Mouse (Mus musculus) heart, postnatal 0 days (tissue): ENCODE measurements at regions not wholly inside any gene's neighbourhood (a gene's known extent, or its start where the extent isn't known, plus 50 kb on each side); places are given as distances from the start of the nearest gene placed in this dataset.

ENCODE experiments used
- ATAC-seq: fragments of 200-750 bp; cut with Nextera tagmentation; 2 replicates; pipeline ENCODE4 v1.8.0; 2017; ENCODE audit warnings: low read depth, moderate number of reproducible peaks, moderate library complexity; ENCODE audit not compliant: insufficient read depth
- DNase-seq: peaks from one replicate; pipeline ENCODE4 v3.0.0-alpha.2; 2016; ENCODE audit warnings: low spot score
- H3K27ac ChIP-seq: fragments of 300-500 bp; sonication (generic); 2 replicates; pipeline ENCODE4 v1.5.1; 2014; ENCODE audit warnings: low read depth, mild to moderate bottlenecking
- H3K27me3 ChIP-seq: fragments of 300-500 bp; sonication (generic); 2 replicates; pipeline ENCODE4 v1.6.1; 2014; ENCODE audit warnings: low read length, mixed read lengths; ENCODE audit not compliant: control insufficient read depth, insufficient read depth
- H3K36me3 ChIP-seq: fragments of 300-500 bp; sonication (generic); replicated peaks from 2 replicates; pipeline ENCODE4 v1.6.1; 2014; ENCODE audit warnings: low read length, mixed read lengths; ENCODE audit not compliant: control insufficient read depth, insufficient read depth
- H3K4me1 ChIP-seq: fragments of 300-500 bp; sonication (generic); 2 replicates; pipeline ENCODE4 v1.6.1; 2014; ENCODE audit warnings: antibody characterized with exemption; ENCODE audit not compliant: control insufficient read depth, insufficient read depth
- H3K4me2 ChIP-seq: fragments of 300-500 bp; sonication (generic); 2 replicates; pipeline ENCODE4 v1.6.1; 2014; ENCODE audit warnings: low read depth, mild to moderate bottlenecking, low read length, moderate library complexity
- H3K4me3 ChIP-seq: fragments of 300-500 bp; sonication (generic); 2 replicates; pipeline ENCODE4 v1.5.1; 2014; ENCODE audit warnings: low read depth, low read length
- H3K9ac ChIP-seq: fragments of 300-500 bp; sonication (generic); replicated peaks from 2 replicates; pipeline ENCODE4 v1.6.1; 2014; ENCODE audit warnings: low read depth, low read length, mixed read lengths
- H3K9me3 ChIP-seq: fragments of 300-500 bp; sonication (generic); replicated peaks from 2 replicates; pipeline ENCODE4 v1.6.1; 2016; ENCODE audit warnings: low read length; ENCODE audit not compliant: control insufficient read depth
- CTCF ChIP-seq: IDR thresholded peaks from 2 replicates; pipeline ENCODE4 v1.5.1; 2016; ENCODE audit warnings: antibody characterized with exemption, control low read depth, low read depth
- EP300 ChIP-seq: IDR thresholded peaks from 2 replicates; pipeline ENCODE4 v1.6.1; 2016; ENCODE audit warnings: antibody characterized with exemption, low read depth
- WGBS: fragments of 180-500 bp; shearing (Covaris S2); extraction: QIAGEN DNeasy Blood & Tissue Kit; methylation state at CpG from one replicate; pipeline ENCODE4 v1.1.7; 2014; 5-methylcytosine and 5-hydroxymethylcytosine counted together

DNA sequence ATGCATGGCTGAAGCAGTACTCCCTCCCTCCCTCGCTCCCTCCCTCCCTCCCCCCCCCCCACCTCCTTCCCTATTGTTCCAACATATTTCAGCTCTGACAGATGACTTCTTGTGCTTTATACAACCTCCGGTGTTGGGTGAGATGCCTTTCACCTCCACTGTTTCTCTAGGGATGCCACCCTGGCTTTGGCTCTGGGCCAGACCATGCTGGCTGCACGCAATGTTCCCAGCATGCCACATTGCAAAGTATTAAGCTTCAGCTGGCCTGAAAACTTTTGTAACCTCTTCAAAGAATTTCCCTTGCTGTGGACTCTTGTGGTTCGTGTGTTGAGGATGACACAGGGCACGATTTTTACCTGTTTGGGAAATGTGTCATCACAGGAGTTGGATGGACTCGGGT lies 107.1 kb upstream of the Cd180 start:
- H3K27me3 ChIP-seq: no peaks in the 10 kb centered on the region
- ATAC-seq (peak; percentile 47), DNase-seq (no peak)
- H3K27ac ChIP-seq: no peak overlapping the region
- no peak overlapping the region for H3K4me3 ChIP-seq
- no peak overlapping the region for H3K9ac ChIP-seq
- TF ChIP-seq CTCF: no peak
- no peak for TF ChIP-seq EP300
- no peak overlapping the region for H3K4me2 ChIP-seq
- H3K36me3 ChIP-seq: no peaks in the 10 kb centered on the region
- peaks cover 7% of the 10 kb centered on the region for H3K4me1 ChIP-seq
- no peaks in the 10 kb centered on the region for H3K9me3 ChIP-seq
- WGBS: 47% methylated on average over 6 of the region's 6 CpGs

DNA sequence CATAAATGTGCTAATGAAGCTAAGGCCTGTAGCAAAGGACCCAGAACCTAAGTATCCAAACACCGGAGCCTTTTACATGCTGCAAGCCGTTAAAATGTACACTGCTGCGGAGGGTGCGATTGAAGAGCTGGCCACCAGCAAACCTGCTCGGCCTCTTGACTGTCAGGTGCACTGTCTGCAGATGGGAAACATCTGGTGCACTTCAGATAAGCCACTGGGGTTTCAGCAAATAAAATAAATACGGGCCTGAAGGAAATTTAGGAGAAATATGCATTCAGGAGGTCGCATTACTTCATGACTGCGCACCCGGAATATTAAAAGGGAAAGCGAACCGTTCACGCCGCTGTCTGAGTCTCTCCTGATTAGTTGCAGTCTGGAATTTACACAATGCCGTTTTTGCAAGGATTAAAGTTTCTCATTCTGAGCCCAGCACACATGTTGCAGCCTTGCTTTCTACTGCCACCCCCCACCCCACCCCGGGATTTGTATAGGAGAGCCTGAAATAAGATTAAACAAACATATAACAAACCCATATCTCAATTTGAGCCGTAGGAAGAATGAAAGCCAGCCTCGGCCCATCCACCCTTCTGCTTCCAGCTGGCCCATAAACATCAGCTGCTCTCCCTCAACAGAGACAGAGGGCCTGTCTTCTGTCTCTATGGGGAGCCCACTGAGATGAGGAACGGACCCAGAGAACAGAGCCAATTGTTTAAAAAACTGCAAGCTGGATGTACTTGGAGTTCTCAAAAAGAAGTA lies 103.5 kb upstream of the Cd180 start:
- H3K4me1 ChIP-seq: peaks cover 9% of the 10 kb centered on the region

GRCm38 (mm10) chr13:102591803-102592537 lies 101.4 kb upstream of the Cd180 start:
- H3K36me3 ChIP-seq: no peaks in the 10 kb centered on the region
- H3K4me1 ChIP-seq: peaks cover 23% of the 10 kb centered on the region; the same call in 1 of the 2 replicates
- no peaks in the 10 kb centered on the region for H3K9me3 ChIP-seq
- no peak overlapping the region for H3K27ac ChIP-seq
- no peak for DNase-seq
- H3K4me3 ChIP-seq: no peak overlapping the region
- no peak overlapping the region for H3K9ac ChIP-seq
- no peak overlapping the region for H3K4me2 ChIP-seq
- H3K27me3 ChIP-seq: no peaks in the 10 kb centered on the region
- WGBS: 56% methylated on average over 4 of the region's 4 CpGs
- no peak for ATAC-seq
- TF ChIP-seq EP300: no peak
- TF ChIP-seq CTCF: no peak

More for the DNA sequence above, 103.5 kb upstream of the Cd180 start:
- Histone ChIP-seq H3K36me3 (no peaks in the 10 kb centered on the region), H3K9me3 (no peaks in the 10 kb centered on the region), H3K9ac (no peak overlapping the region), H3K27ac (peak overlapping the region; percentile 6; the same call in 1 of the 2 replicates), H3K4me3 (no peak overlapping the region), H3K27me3 (no peaks in the 10 kb centered on the region), H3K4me2 (no peak overlapping the region)
- peak; percentile 31; the same call in 1 of the 2 replicates for ATAC-seq
- TF ChIP-seq CTCF (no peak), EP300 (no peak)
- WGBS: 58% methylated on average over 18 of the region's 18 CpGs
- DNase-seq: no peak

GRCm38 (mm10) chr13:102593405-102594200 lies 99.8 kb upstream of the Cd180 start:
- no peaks in the 10 kb centered on the region for H3K9me3 ChIP-seq
- TF ChIP-seq CTCF (no peak), EP300 (no peak)
- H3K9ac ChIP-seq: no peak overlapping the region
- H3K4me3 ChIP-seq: no peak overlapping the region
- H3K4me1 ChIP-seq: peaks cover 23% of the 10 kb centered on the region; the same call in 1 of the 2 replicates
- H3K27ac ChIP-seq: peak overlapping the region; percentile 46; the same call in 1 of the 2 replicates
- WGBS: 69% methylated on average over 12 of the region's 12 CpGs
- ATAC-seq (peak; percentile 18), DNase-seq (no peak)
- H3K36me3 ChIP-seq: no peaks in the 10 kb centered on the region
- no peak overlapping the region for H3K4me2 ChIP-seq
- no peaks in the 10 kb centered on the region for H3K27me3 ChIP-seq

DNA sequence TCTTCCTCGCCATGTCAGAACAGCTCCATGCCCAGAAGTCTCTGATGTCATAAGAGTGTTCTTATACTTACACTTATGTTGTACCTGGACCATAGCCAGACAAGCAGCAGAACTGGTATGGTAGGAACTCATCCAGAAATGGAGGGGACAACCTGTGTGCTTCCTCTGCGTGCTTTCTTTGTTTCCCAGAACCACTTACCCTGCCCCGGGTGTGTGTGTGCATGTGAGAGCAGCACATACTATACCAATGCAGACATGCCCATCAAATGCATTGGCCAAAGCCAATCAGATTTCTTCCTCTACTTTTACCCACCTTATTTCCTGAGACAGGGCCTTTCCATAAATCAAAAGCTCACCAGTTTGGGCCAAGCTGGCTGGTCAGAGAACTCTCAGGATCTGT lies 99.2 kb upstream of the Cd180 start:
- no peak overlapping the region for H3K4me3 ChIP-seq
- no peaks in the 10 kb centered on the region for H3K27me3 ChIP-seq
- H3K4me2 ChIP-seq: no peak overlapping the region
- no peak for TF ChIP-seq CTCF
- no peak for TF ChIP-seq EP300
- H3K9me3 ChIP-seq: no peaks in the 10 kb centered on the region
- H3K4me1 ChIP-seq: peaks cover 23% of the 10 kb centered on the region; the same call in 1 of the 2 replicates
- DNase-seq: no peak
- no peak overlapping the region for H3K9ac ChIP-seq
- no peaks in the 10 kb centered on the region for H3K36me3 ChIP-seq
- no peak for ATAC-seq
- 83% methylated on average over 3 of the region's 3 CpGs for WGBS
- no peak overlapping the region for H3K27ac ChIP-seq
